12 mouse cellular contexts compared by ENCODE assay signal in the genomic region with DNA sequence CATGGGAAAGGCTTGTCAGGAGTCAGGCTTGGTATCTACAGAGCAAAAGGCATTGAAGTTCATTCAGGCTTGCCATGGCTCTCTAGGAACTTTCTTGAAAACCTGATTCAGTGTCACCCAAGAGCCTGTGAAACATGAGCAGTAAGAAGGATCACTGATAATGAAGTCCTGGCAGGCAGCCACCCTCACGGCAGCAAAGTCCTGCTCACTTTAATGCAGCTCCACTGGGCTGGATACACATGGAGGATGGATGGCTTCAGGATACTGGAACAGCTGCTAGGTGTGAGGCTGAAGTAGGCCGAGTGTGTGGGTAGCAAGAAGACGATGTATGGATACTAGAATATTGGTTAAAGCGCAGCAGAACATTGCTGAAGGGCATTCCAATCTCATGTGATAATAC.
DNase-seq lines count a peak whose midpoint lies in the region; ATAC-seq and TF ChIP-seq lines count a peak whose summit lies in the region.
"Had no signal": no experiment of that assay in that cellular context is flagged by ENCODE, and none has a peak within 500 bp of the region (broad histone marks: within the 10 kb centered on the region; RNA-seq: fewer than 3 reads in every experiment).

No protein-coding gene starts in this region.

- no peaks in the 10 kb centered on the region for H3K9me3 ChIP-seq in hindbrain, embryonic 16.5 days (ENCODE audit: control insufficient read depth, low read length)
- H3K9me3 ChIP-seq in hindbrain, embryonic 10.5 days: no peaks in the 10 kb centered on the region
- no peaks in the 10 kb centered on the region for H3K9me3 ChIP-seq in neural tube, embryonic 14.5 days (ENCODE audit: control insufficient read depth, low read length)
- H3K9me3 ChIP-seq in neural tube, embryonic 15.5 days (replicated peaks): no peaks in the 10 kb centered on the region
- no peaks in the 10 kb centered on the region for H3K9me3 ChIP-seq in hindbrain, postnatal 0 days (ENCODE audit: low read length)
- H3K9me3 ChIP-seq: embryonic facial prominence, embryonic 13.5 days; limb, embryonic 12.5 days had no signal

- H3K36me3 ChIP-seq in hindbrain, embryonic 16.5 days (ENCODE audit: control insufficient read depth, insufficient read depth, low read length): no peaks in the 10 kb centered on the region
- no peaks in the 10 kb centered on the region for H3K36me3 ChIP-seq in hindbrain, embryonic 10.5 days
- no peaks in the 10 kb centered on the region for H3K36me3 ChIP-seq in neural tube, embryonic 14.5 days (ENCODE audit: control insufficient read depth, insufficient read depth, low read length)
- H3K36me3 ChIP-seq in neural tube, embryonic 15.5 days: no peaks in the 10 kb centered on the region
- H3K36me3 ChIP-seq in hindbrain, postnatal 0 days (ENCODE audit: insufficient read depth, low read length): no peaks in the 10 kb centered on the region
- H3K36me3 ChIP-seq: embryonic facial prominence, embryonic 13.5 days; limb, embryonic 12.5 days had no signal

- ATAC-seq in hindbrain, embryonic 16.5 days: peak; percentile 63; the same call in 1 of the 2 replicates
- ATAC-seq in neural tube, embryonic 14.5 days (ENCODE audit: low read depth): peak; percentile 79
- ATAC-seq in neural tube, embryonic 15.5 days (ENCODE audit: low FRiP score): no peak
- ATAC-seq in hindbrain, postnatal 0 days: no peak

- TF ChIP-seq CTCF in hindbrain, postnatal 0 days (IDR thresholded peaks at IDR 0.05; ENCODE audit: low read depth): no peak

- no peak overlapping the region for H3K4me3 ChIP-seq in hindbrain, embryonic 16.5 days (ENCODE audit: low read length)
- no peak overlapping the region for H3K4me3 ChIP-seq in hindbrain, embryonic 10.5 days
- no peak overlapping the region for H3K4me3 ChIP-seq in neural tube, embryonic 14.5 days (ENCODE audit: low read depth, low read length)
- H3K4me3 ChIP-seq in neural tube, embryonic 15.5 days (replicated peaks): no peak overlapping the region
- H3K4me3 ChIP-seq in hindbrain, postnatal 0 days (ENCODE audit: low read length): no peak overlapping the region
- H3K4me3 ChIP-seq: embryonic facial prominence, embryonic 13.5 days; layer of hippocampus, adult 2 months; limb, embryonic 12.5 days had no signal

- no peaks in the 10 kb centered on the region for H3K4me1 ChIP-seq in hindbrain, embryonic 16.5 days (ENCODE audit: control insufficient read depth, insufficient read depth, low read depth, low read length)
- H3K4me1 ChIP-seq in hindbrain, embryonic 10.5 days (replicated peaks): no peaks in the 10 kb centered on the region
- H3K4me1 ChIP-seq in neural tube, embryonic 14.5 days (ENCODE audit: control insufficient read depth, insufficient read depth, low read length): no peaks in the 10 kb centered on the region
- no peaks in the 10 kb centered on the region for H3K4me1 ChIP-seq in neural tube, embryonic 15.5 days
- H3K4me1 ChIP-seq in hindbrain, postnatal 0 days (ENCODE audit: insufficient read depth, low read length): no peaks in the 10 kb centered on the region
- H3K4me1 ChIP-seq: embryonic facial prominence, embryonic 13.5 days; limb, embryonic 12.5 days had no signal

- H3K9ac ChIP-seq in hindbrain, embryonic 16.5 days (ENCODE audit: low read depth, low read length): no peak overlapping the region
- H3K9ac ChIP-seq in neural tube, embryonic 14.5 days (replicated peaks; ENCODE audit: low read depth, low read length): no peak overlapping the region
- no peak overlapping the region for H3K9ac ChIP-seq in neural tube, embryonic 15.5 days (replicated peaks)
- H3K9ac ChIP-seq in hindbrain, postnatal 0 days (replicated peaks; ENCODE audit: low read length): no peak overlapping the region
- H3K9ac ChIP-seq: embryonic facial prominence, embryonic 13.5 days; limb, embryonic 12.5 days had no signal

- WGBS in hindbrain, embryonic 16.5 days: 42% methylated on average over 4 of the region's 4 CpGs
- 75% methylated on average over 4 of the region's 4 CpGs for WGBS in hindbrain, embryonic 10.5 days
- WGBS in neural tube, embryonic 14.5 days: 55% methylated on average over 4 of the region's 4 CpGs
- WGBS in neural tube, embryonic 15.5 days: 58% methylated on average over 4 of the region's 4 CpGs
- WGBS in hindbrain, postnatal 0 days: 50% methylated on average over 4 of the region's 4 CpGs

- H3K4me2 ChIP-seq in hindbrain, embryonic 16.5 days (ENCODE audit: low read length): no peak overlapping the region
- no peak overlapping the region for H3K4me2 ChIP-seq in neural tube, embryonic 14.5 days (ENCODE audit: low read depth, low read length)
- no peak overlapping the region for H3K4me2 ChIP-seq in neural tube, embryonic 15.5 days
- no peak overlapping the region for H3K4me2 ChIP-seq in hindbrain, postnatal 0 days (ENCODE audit: low read depth, low read length)
- H3K4me2 ChIP-seq: embryonic facial prominence, embryonic 13.5 days; limb, embryonic 12.5 days had no signal

- peak; percentile 57 to 62 for DNase-seq in cerebellum, postnatal 10 days
- no peak for DNase-seq in cerebellum, adult 8-10 months
- DNase-seq in hindbrain, embryonic 10.5 days (ENCODE audit: low spot score): no peak
- DNase-seq in hindbrain, postnatal 0 days (ENCODE audit: low spot score): peak; percentile 51
- DNase-seq in urinary bladder, postnatal 4 days (ENCODE audit: low spot score in 2 of 2): no peak
- DNase-seq: lung, postnatal 10 days had no signal

- no peak overlapping the region for H3K27ac ChIP-seq in hindbrain, embryonic 16.5 days (ENCODE audit: low read depth, low read length)
- no peak overlapping the region for H3K27ac ChIP-seq in hindbrain, embryonic 10.5 days
- no peak overlapping the region for H3K27ac ChIP-seq in neural tube, embryonic 14.5 days (ENCODE audit: low read depth, low read length)
- no peak overlapping the region for H3K27ac ChIP-seq in neural tube, embryonic 15.5 days (replicated peaks)
- H3K27ac ChIP-seq in hindbrain, postnatal 0 days: no peak overlapping the region
- H3K27ac ChIP-seq: embryonic facial prominence, embryonic 13.5 days; layer of hippocampus, adult 2 months; limb, embryonic 12.5 days had no signal

- H3K27me3 ChIP-seq in hindbrain, embryonic 16.5 days (replicated peaks; ENCODE audit: control insufficient read depth, insufficient read depth, low read length): no peaks in the 10 kb centered on the region
- H3K27me3 ChIP-seq in hindbrain, embryonic 10.5 days (ENCODE audit: insufficient read depth, poor library complexity, severe bottlenecking): no peaks in the 10 kb centered on the region
- no peaks in the 10 kb centered on the region for H3K27me3 ChIP-seq in neural tube, embryonic 14.5 days (ENCODE audit: control insufficient read depth, insufficient read depth, low read length)
- no peaks in the 10 kb centered on the region for H3K27me3 ChIP-seq in neural tube, embryonic 15.5 days (replicated peaks)
- H3K27me3 ChIP-seq in hindbrain, postnatal 0 days (ENCODE audit: insufficient read depth, low read length): no peaks in the 10 kb centered on the region
- H3K27me3 ChIP-seq: embryonic facial prominence, embryonic 13.5 days; limb, embryonic 12.5 days had no signal

Comparison
In these comparisons a context has a peak if more than half of its experiments do, and no peak if none do; other contexts are left out.
1. DNase-seq: peak in cerebellum, postnatal 10 days (2 of 2) and hindbrain, postnatal 0 days (single experiment); none in cerebellum, adult 8-10 months (single experiment), hindbrain, embryonic 10.5 days (single experiment) and urinary bladder, postnatal 4 days (0 of 2).
2. ATAC-seq: peak in hindbrain, embryonic 16.5 days (single experiment) and neural tube, embryonic 14.5 days (single experiment); none in neural tube, embryonic 15.5 days (single experiment) and hindbrain, postnatal 0 days (single experiment).